Mouse (Mus musculus) cerebellum, postnatal 14 days (tissue): ENCODE measurements at regions not wholly inside any gene's neighbourhood (a gene's known extent, or its start where the extent isn't known, plus 50 kb on each side); places are given as distances from the start of the nearest gene placed in this dataset.
A peak's percentile ranks its signal among the peaks of the same experiment; 100 is the strongest.

Source experiments
- DNase-seq, 2 experiments: peaks; one replicate each; pipeline ENCODE4 v3.0.0; 2021; ENCODE audit warnings: mixed read lengths in 2 of 2

GRCm38 (mm10) chr5:59669153-59669552, 1951.4 kb downstream of the Pcdh7 start:
- no peak for DNase-seq

- peak; percentile 52 to 57 for DNase-seq
Observed at GRCm38 (mm10) chr5:59700009-59700408, 1982.2 kb downstream of the Pcdh7 start.

GRCm38 (mm10) chr5:59715457-59715856, 1997.7 kb downstream of the Pcdh7 start:
- peak; percentile 21 to 47 for DNase-seq

- DNase-seq = peak in 1 of 2 experiments; percentile 5
Observed at GRCm38 (mm10) chr5:59756229-59756628, 2038.5 kb downstream of the Pcdh7 start.

GRCm38 (mm10) chr5:59756660-59757415, 2039.1 kb downstream of the Pcdh7 start:
- DNase-seq = peak; percentile 82 to 89
